ENCODE assay signal across 8 mouse cellular contexts in genomic region chr4:107802185-107802449, GRCm38 (mm10). TPM values are rescaled to one million over a fixed set of nuclear protein-coding genes. Genes with fewer than 3 reads are reported as not detected.
DNase-seq lines count a peak whose midpoint lies in the region; ATAC-seq and TF ChIP-seq lines count a peak whose summit lies in the region.

Gene Lrp8, plus strand, starts transcription at chr4:107802261.

- peak within 1 kb of the TSS; percentile 96 for H3K27ac ChIP-seq in layer of hippocampus, adult 2 months
- no peak within 1 kb of the TSS; the same call in 1 of the 2 replicates for H3K27ac ChIP-seq in heart, embryonic 16.5 days (ENCODE audit: low read length)
- 0 out of 2 replicates have a peak within 1 kb of the TSS, but pooled peaks have one; percentile 48 for H3K27ac ChIP-seq in limb, embryonic 14.5 days (replicated peaks; ENCODE audit: low read depth, low read length)
- peak within 1 kb of the TSS; percentile 58; the same call in 1 of the 2 replicates for H3K27ac ChIP-seq in stomach, postnatal 0 days (replicated peaks)

- H3K9me3 ChIP-seq in heart, embryonic 16.5 days (replicated peaks; ENCODE audit: control insufficient read depth, low read length): no peaks in the 10 kb centered on the region
- no peaks in the 10 kb centered on the region for H3K9me3 ChIP-seq in limb, embryonic 14.5 days (ENCODE audit: control insufficient read depth, low read length)
- H3K9me3 ChIP-seq in stomach, postnatal 0 days (ENCODE audit: control insufficient read depth, low read length): no peaks in the 10 kb centered on the region

- no peak for TF ChIP-seq EP300 in stomach, postnatal 0 days (optimal IDR thresholded peaks at IDR 0.05)

- peaks cover 21% of the 10 kb centered on the region for H3K27me3 ChIP-seq in heart, embryonic 16.5 days (ENCODE audit: control insufficient read depth, insufficient read depth, low read length)
- peaks cover 4% of the 10 kb centered on the region; the same call in 1 of the 2 replicates for H3K27me3 ChIP-seq in limb, embryonic 14.5 days (ENCODE audit: control insufficient read depth, insufficient read depth, low read length)
- H3K27me3 ChIP-seq in stomach, postnatal 0 days (ENCODE audit: control insufficient read depth, insufficient read depth, low read length): no peaks in the 10 kb centered on the region

- peak within 1 kb of the TSS; percentile 97 for H3K4me2 ChIP-seq in heart, embryonic 16.5 days (ENCODE audit: low read depth, low read length)
- H3K4me2 ChIP-seq in limb, embryonic 14.5 days (replicated peaks; ENCODE audit: low read depth, low read length, severe bottlenecking): peak within 1 kb of the TSS; percentile 75
- H3K4me2 ChIP-seq in stomach, postnatal 0 days (replicated peaks; ENCODE audit: low read depth): peak within 1 kb of the TSS; percentile 99

- H3K4me3 ChIP-seq in layer of hippocampus, adult 2 months: peak within 1 kb of the TSS; percentile 88
- H3K4me3 ChIP-seq in heart, embryonic 16.5 days (ENCODE audit: low read length): peak within 1 kb of the TSS; percentile 75
- peak within 1 kb of the TSS; percentile 63 for H3K4me3 ChIP-seq in limb, embryonic 14.5 days (replicated peaks; ENCODE audit: low read length)
- peak within 1 kb of the TSS; percentile 52 for H3K4me3 ChIP-seq in stomach, postnatal 0 days (ENCODE audit: low read depth, low read length)

- WGBS in heart, embryonic 16.5 days: 0% methylated on average over 16 of the region's 44 CpGs
- 0% methylated on average over 8 of the region's 44 CpGs for WGBS in limb, embryonic 14.5 days
- WGBS in stomach, postnatal 0 days: under 1% methylated on average over 23 of the region's 44 CpGs

- ATAC-seq in heart, embryonic 16.5 days (replicated peaks; ENCODE audit: extremely low read depth, insufficient read depth, low FRiP score): no peak; the same call in 1 of the 2 replicates
- ATAC-seq in limb, embryonic 14.5 days (ENCODE audit: low FRiP score, low read depth): no peak; the same call in 1 of the 2 replicates
- no peak for ATAC-seq in stomach, postnatal 0 days (ENCODE audit: low FRiP score, low TSS enrichment)

- H3K9ac ChIP-seq in heart, embryonic 16.5 days (ENCODE audit: low read length): peak within 1 kb of the TSS; percentile 76
- peak within 1 kb of the TSS; percentile 60 for H3K9ac ChIP-seq in limb, embryonic 14.5 days (ENCODE audit: low read depth, low read length, severe bottlenecking)
- peak within 1 kb of the TSS; percentile 63 for H3K9ac ChIP-seq in stomach, postnatal 0 days (ENCODE audit: low read length)

- peaks cover 15% of the 10 kb centered on the region for H3K4me1 ChIP-seq in heart, embryonic 16.5 days (ENCODE audit: control insufficient read depth, insufficient read depth, low read length)
- peaks cover 8% of the 10 kb centered on the region for H3K4me1 ChIP-seq in limb, embryonic 14.5 days (ENCODE audit: control insufficient read depth, insufficient read depth, low read length)
- peaks cover 3% of the 10 kb centered on the region; the same call in 1 of the 2 replicates for H3K4me1 ChIP-seq in stomach, postnatal 0 days (replicated peaks; ENCODE audit: control insufficient read depth, insufficient read depth)

- peak in 1 of 2 experiments; percentile 80 for DNase-seq in layer of hippocampus, adult 2 months (ENCODE audit: low spot score in 2 of 2)
- no peak for DNase-seq in layer of hippocampus, adult 9-10 months (ENCODE audit: low spot score)
- DNase-seq in brain, embryonic 14.5 days (ENCODE audit: low read depth): no peak
- DNase-seq in limb, embryonic 14.5 days (ENCODE audit: low spot score): no peak
- no peak for DNase-seq in stomach, postnatal 0 days (ENCODE audit: low spot score)
- no peak for DNase-seq in Muller cell, postnatal 12 days (ENCODE audit: inconsistent ontology term)
- no peak for DNase-seq in MN1 (ENCODE audit: low spot score)

- TF ChIP-seq POLR2A in brain, embryonic 14.5 days (IDR thresholded peaks at IDR 0.05; ENCODE audit: borderline replicate concordance, extremely low read depth, insufficient read depth, insufficient read length, poor library complexity, severe bottlenecking): peak; percentile 57
- no peak for TF ChIP-seq POLR2A in limb, embryonic 14.5 days (IDR thresholded peaks at IDR 0.05; ENCODE audit: borderline replicate concordance, extremely low read depth, insufficient read depth, insufficient read length)

- no peak for TF ChIP-seq CTCF in layer of hippocampus, adult 2 months (conservative IDR thresholded peaks at IDR 0.05)
- no peak for TF ChIP-seq CTCF in brain, embryonic 14.5 days (IDR thresholded peaks at IDR 0.05; ENCODE audit: borderline replicate concordance, extremely low read depth, insufficient read depth, insufficient read length)
- TF ChIP-seq CTCF in stomach, postnatal 0 days (IDR thresholded peaks at IDR 0.05; ENCODE audit: low read depth): no peak

- no peaks in the 10 kb centered on the region for H3K36me3 ChIP-seq in heart, embryonic 16.5 days (ENCODE audit: control insufficient read depth, insufficient read depth)
- H3K36me3 ChIP-seq in limb, embryonic 14.5 days (ENCODE audit: control insufficient read depth, insufficient read depth, low read length): no peaks in the 10 kb centered on the region
- H3K36me3 ChIP-seq in stomach, postnatal 0 days (ENCODE audit: control insufficient read depth, insufficient read depth, low read length): no peaks in the 10 kb centered on the region

RNA-seq across cellular contexts. Expression of gene Lrp8, which starts in this region (rescaled TPM):
- total RNA-seq in layer of hippocampus, adult 2 months (2021): 10 to 100 TPM; 84.3 to 98.5 TPM
- 129 and 146 TPM in 2 replicates for polyA plus RNA-seq in brain, embryonic 14.5 days (2012; rRNA removed)
- 0.67 and 0.91 TPM in 2 replicates for polyA plus RNA-seq in heart, embryonic 16.5 days (2015; fragmentation: Nextera tagmentation; extraction: Ambion mirVana)
- 10.5 and 15.7 TPM in 2 replicates for polyA plus RNA-seq in limb, embryonic 14.5 days (2012; rRNA removed)
- 3.2 and 4.1 TPM in 2 replicates for polyA plus RNA-seq in limb, embryonic 14.5 days (2014; fragmentation: Nextera tagmentation; extraction: Ambion mirVana)
- 0.85 and 1.3 TPM in 2 replicates for polyA plus RNA-seq in stomach, postnatal 0 days (2015; fragmentation: Nextera tagmentation; extraction: Ambion mirVana)
